Mouse (Mus musculus): ENCODE results near the gene Lrrc8c.
"Not testable (repeated sequence)": the region's sequence is repeated elsewhere in the genome, so short reads cannot be mapped to it uniquely, and the experiment has no call there.

Gene Lrrc8c

DNA sequence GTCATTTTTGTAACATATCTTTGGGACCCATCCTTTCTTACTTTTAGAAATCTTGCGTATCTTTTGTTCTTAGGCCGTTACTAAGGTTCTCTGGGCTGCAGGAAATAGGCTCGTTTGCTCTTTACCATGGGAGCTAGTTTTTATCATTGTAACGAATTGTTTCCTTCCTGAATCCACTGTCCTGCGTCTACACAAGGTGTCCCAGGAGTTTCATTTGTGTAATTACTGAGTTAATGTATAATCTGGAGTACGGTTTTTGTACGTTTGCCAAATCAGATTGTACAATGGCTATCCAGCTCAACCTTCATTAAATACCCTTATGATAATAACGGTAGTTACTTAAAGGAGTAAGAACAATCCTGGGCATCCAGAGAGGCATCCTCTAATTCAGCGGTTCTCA lies 93.8 kb downstream of the Lrrc8c start:
- no peak for DNase-seq

GRCm38 (mm10) chr5:105614000-105614399 lies 94.8 kb downstream of the Lrrc8c start:
- DNase-seq, result no peak

DNA sequence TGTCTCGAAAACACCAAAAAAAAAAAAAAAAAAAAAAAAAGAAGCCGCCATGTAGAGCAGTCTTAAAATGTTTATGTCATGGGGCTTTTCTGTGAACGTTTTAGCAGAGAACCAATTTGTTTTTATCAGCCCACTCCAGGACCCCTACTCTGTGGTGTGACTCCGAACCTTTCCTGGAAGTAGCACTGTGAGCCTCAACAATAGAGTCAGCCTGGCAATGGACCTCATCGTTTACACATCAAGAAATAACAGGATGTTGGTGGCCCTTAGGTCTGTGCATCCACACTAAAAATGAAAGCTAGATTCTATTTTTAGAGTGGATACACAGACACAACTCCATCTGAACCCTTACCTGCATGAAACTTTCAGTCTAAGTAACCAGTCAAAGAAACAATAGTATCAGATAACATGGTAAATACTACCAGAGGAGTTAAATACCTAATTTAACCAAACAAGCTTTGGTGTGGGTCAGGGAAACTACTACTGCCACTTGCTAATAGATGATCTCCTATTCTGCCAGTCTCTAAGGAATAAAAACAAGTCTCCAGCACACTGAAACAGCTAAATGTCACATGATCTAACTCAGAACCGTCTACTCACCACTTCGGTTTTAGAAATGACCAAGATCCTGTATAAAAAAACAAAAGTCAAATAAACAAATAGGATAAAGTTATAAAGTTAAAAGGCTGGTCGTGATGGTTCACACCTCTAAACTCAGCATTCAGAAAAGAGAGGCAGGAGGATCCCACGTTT lies 95.7 kb downstream of the Lrrc8c start:
- DNase-seq, result no peak

- DNase-seq, result no peak
Measured at GRCm38 (mm10) chr5:105615871-105616454, 96.8 kb downstream of the Lrrc8c start.

- DNase-seq, result no peak
Measured at GRCm38 (mm10) chr5:105616538-105616937, 97.3 kb downstream of the Lrrc8c start.

GRCm38 (mm10) chr5:105618510-105618909 lies 99.3 kb downstream of the Lrrc8c start:
- no peak for DNase-seq

DNA sequence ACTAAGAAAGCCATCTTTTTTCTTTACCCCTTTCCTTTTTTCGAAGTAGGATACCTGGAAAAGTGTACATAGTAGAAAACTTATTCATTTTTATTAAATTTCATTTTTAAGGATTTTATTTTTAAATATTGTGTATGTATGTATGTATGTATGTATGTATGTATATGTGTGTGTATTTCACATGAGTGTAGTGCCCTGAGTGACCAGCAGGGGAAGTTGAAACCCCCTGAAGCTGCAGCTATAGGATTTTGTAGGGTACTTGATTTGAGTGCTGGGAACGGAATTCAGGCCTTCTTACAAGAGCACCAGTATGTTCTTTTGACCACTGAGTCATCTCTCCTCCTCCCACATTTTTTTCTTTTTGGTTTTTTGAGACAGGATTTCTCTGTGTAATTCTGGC lies 100.5 kb downstream of the Lrrc8c start:
- no peak for DNase-seq

DNA sequence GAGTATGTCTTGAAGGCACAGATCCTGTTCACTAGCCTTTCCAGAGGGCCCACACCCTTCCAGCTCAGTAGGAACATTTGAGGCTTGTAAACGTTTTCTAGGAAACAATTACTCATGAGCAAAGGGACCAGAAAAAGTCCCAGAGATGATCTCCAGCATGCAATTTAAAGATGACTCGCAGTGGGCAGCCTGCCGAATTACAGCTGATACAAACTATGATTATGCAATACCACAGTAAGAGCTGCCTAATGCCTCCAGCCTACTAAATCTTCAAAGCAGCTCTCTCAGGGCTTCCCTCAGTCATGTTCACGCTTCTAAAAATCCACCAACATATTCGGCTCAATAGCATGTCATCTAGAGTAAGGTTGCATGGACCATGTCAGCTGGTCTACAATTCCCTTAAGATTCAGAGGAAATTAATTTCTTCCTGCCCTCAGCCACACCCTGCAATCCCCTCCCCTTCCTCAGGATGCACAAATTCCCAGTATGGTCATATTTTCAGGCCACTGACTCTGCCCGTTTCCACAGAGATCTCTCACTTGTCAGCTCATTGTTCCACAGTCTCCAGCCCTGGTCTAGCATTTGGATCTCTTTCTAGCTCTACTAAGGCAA lies 101.4 kb downstream of the Lrrc8c start:
- peak; percentile 69 for DNase-seq

- DNase-seq, result no peak
Measured at GRCm38 (mm10) chr5:105623074-105623713, 104.0 kb downstream of the Lrrc8c start.

DNA sequence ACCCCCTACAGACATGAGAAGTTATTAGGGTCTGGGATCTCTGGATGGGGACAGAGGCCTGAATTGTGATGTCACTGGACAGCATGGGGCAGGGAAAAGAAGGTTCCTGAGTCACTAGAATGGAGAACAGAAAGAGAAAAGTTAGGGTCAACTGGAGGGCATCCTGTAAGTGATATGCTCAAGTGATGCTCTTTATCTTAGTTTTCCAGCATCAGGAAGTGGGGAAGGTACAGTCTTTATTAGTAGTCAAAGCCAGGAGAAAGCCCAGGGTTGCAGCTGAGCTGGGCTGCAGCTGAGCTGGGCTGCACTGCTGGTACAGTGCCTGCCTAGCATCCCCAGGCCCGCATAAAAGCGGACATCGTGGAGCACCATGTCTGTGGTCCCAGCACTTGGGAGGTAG lies 105.1 kb downstream of the Lrrc8c start:
- no peak for DNase-seq

- peak; percentile 47 for DNase-seq
Measured at GRCm38 (mm10) chr5:105625504-105626150, 106.4 kb downstream of the Lrrc8c start.

- no peak for DNase-seq
Measured at GRCm38 (mm10) chr5:105626355-105626754, 107.2 kb downstream of the Lrrc8c start.

DNA sequence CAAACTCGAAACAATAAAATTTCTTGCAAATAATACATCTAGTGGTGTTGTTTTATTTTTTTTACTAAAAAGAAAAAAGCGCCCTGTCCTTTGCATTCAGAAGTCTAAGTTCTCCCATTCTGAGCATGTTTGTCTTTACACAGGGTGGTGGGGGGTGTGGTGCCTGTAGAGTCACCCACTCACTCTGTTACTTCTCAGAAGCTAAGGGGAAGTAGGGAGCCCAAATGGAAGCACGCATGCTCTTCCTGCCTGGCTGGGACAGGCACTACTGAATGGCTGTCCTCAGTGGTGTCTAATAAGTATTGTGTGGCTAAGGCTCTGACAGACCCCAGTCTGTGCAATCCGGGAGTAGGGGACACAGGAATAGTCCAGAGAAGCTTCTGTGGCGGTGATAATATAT lies 107.9 kb downstream of the Lrrc8c start:
- no peak for DNase-seq

- no peak for DNase-seq
Measured at GRCm38 (mm10) chr5:105629955-105630354, 110.8 kb downstream of the Lrrc8c start.

GRCm38 (mm10) chr5:105632066-105632465 lies 112.9 kb downstream of the Lrrc8c start:
- DNase-seq, result no peak

DNA sequence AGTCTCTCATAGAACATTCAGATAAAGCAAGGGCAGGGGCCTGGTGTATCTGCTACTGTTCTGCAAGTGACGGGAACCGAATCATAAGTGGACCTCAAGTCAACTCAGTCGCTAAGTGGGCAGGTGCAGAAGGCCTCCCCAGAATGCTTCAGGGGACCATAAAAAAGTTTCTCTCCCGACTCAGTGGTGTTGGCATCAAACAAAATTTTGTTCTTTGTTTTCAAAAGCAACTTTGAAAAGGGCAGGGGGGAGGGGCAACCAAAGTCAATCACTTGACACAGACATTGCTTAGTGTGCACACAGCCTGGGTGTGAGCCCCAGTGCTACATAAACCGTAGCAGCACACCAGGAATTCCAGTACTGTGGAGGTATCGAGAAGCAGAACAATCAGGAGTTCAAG lies 116.4 kb downstream of the Lrrc8c start:
- no peak for DNase-seq

GRCm38 (mm10) chr5:105636484-105637191 lies 117.5 kb downstream of the Lrrc8c start:
- no peak for DNase-seq

DNA sequence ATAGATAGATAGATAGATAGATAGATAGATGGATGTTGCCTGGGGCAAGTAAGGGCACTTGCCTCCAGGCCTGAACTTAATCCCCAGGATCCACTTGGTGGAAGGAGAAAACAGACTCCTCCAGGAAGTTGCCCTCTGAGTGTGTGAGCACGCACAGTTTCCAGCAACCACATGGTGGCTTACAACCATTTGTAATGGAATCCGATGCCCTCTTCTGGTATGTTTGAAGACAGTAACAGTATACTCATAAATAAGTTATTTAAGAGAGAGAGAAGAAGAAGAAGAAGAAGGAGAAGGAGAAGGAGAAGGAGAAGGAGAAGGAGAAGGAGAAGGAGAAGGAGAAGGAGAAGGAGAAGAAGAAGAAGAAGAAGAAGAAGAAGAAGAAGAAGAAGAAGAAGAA lies 119.1 kb downstream of the Lrrc8c start:
- not testable (repeated sequence) for DNase-seq

DNA sequence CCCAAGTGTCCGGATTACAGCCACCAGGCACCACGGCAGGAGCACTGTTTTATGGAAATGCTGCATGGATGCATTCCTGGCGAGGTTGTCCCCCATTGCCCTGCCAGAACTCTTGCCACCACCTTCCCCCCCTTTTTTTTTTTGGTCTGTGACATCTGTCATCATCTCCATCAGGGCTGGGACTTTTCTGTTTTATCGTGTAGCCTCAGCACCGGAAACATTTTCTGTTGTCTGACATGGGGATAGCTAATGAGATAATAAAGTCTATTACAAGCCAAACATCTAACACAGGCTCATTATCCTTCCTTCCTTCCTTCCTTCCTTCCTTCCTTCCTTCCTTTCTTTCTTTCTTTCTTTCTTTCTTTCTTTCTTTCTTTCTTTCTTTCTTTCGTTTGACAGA lies 119.7 kb downstream of the Lrrc8c start:
- no peak for DNase-seq

DNA sequence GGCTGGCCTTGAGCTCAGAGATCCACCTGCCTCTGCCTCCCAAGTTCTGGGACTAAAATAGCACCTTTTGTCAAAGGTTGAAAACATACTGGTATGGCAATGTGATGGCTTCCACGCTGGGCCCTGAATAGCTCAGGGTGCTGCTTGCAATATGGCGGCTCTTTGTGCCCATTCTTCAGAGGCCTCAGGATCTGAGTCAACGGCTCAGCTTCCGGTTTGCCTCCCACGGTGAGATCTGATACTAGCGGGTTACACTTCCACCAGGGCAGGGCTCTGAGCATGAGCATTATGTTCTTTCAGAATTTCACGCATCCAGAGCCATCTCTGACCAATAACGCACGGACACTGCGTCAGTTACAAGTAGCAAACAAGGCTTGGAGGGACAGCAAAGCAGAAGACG lies 120.2 kb downstream of the Lrrc8c start:
- no peak for DNase-seq

- no peak for DNase-seq
Measured at GRCm38 (mm10) chr5:105642517-105642916, 123.3 kb downstream of the Lrrc8c start.

DNA sequence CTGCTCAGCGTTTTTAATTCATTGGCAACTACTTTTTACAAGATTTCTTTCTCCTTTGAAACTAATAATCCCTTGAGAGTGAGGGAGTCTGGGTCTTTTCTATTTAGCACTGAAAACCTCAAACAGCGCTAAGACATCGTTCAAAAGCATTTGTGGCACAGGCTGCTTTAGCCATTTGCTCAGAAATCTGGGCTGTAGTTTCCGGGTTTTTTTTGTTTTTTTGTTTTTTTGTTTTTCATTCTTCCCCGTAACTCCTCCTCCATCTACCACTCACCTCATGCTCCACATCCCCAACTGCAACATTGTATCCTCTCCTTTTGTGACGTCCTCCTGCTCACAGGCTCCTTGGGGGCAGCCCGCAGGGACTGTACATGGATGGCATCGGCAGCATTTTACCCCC lies 124.1 kb downstream of the Lrrc8c start:
- DNase-seq, result no peak

- DNase-seq, result no peak
Measured at GRCm38 (mm10) chr5:105644195-105644594, 125.0 kb downstream of the Lrrc8c start.
